Mouse (Mus musculus): ENCODE data around the gene Aak1. TPM values are rescaled to one million over a fixed set of nuclear protein-coding genes. Genes with fewer than 3 reads are reported as not detected.

The Aak1 gene
- total and polyA plus RNA-seq, 3 experiments: 2.8 to 21.0 (median 7.1) TPM

GRCm38 (mm10) chr6:87002521-87003055 is 153.3 kb downstream of the Aak1 start (continued):
- TF ChIP-seq SMC3 (IDR thresholded peaks at IDR 0.05; ENCODE audit: low read depth, low read length) (peak; percentile 70), RCOR1 (conservative IDR thresholded peaks at IDR 0.05; ENCODE audit: low read depth, low read length) (peak; percentile 91), JUN (IDR thresholded peaks at IDR 0.05; ENCODE audit: insufficient read depth, low read depth, low read length) (peak; percentile 100), MYC (IDR thresholded peaks at IDR 0.05; ENCODE audit: low read depth, low read length) (peak; percentile 96), RAD21 (IDR thresholded peaks at IDR 0.05; ENCODE audit: low read depth, low read length) (peak; percentile 66), CTCF (conservative IDR thresholded peaks at IDR 0.05 in 1 of 2, IDR thresholded peaks at IDR 0.05 in 1 of 2; ENCODE audit: low read depth in 2 of 2, low read length in 2 of 2) (peak; percentile 88 to 91), ZC3H11A (IDR thresholded peaks at IDR 0.05; ENCODE audit: low read depth, low read length) (no peak)

DNA sequence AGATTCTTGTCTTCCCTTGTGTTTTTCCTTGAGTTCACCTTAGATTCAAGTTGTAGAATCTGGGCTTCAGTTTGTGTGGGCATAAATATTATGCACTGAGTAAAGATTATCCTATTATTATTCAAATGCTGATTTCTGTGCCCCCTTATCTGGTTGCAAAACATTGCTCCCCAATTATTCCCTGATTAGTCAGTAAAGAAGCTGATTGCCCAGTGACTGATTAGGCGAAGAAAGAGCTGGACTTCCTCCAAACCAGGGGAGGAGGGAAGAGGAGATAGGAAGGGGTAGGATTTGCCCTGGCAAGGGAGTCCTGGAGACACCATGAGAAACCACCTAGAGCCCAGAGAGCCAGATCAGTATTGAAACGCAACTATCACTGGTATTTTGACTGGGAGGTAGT is 154.8 kb downstream of the Aak1 start:
- no peak for DNase-seq (ENCODE audit: extremely low read depth)
- H3K27ac ChIP-seq (ENCODE audit: insufficient read depth, low read depth): no peak overlapping the region
- in situ Hi-C loops (cut with MboI; ENCODE audit: low pct_ligation_motif_present, low pct_unique_long_range_greater_than_20kb, low sequenced_read_pairs): loop anchor here (10.0 kb wide), 1 partner anchor 189 kb away; no protein-coding TSS in a partner anchor
- TF ChIP-seq SIN3A (IDR thresholded peaks at IDR 0.05; ENCODE audit: low read length): no peak
- no peak for TF ChIP-seq HCFC1 (IDR thresholded peaks at IDR 0.05; ENCODE audit: low read depth, low read length)
- TF ChIP-seq UBTF (IDR thresholded peaks at IDR 0.05; ENCODE audit: low read depth, low read length): no peak
- TF ChIP-seq CHD1 (IDR thresholded peaks at IDR 0.05; ENCODE audit: low read depth, low read length): no peak
- TF ChIP-seq KAT2A (IDR thresholded peaks at IDR 0.05; ENCODE audit: insufficient replicate concordance, low read length): no peak
- TF ChIP-seq ZKSCAN1 (IDR thresholded peaks at IDR 0.05; ENCODE audit: borderline replicate concordance, low read depth, low read length): no peak
- TF ChIP-seq RCOR1 (conservative IDR thresholded peaks at IDR 0.05; ENCODE audit: low read depth, low read length): no peak
- no peak for TF ChIP-seq MAFK (IDR thresholded peaks at IDR 0.05; ENCODE audit: insufficient replicate concordance, low read length)
- no peak for TF ChIP-seq CHD2 (IDR thresholded peaks at IDR 0.05; ENCODE audit: low read length)
- no peak for TF ChIP-seq NRF1 (IDR thresholded peaks at IDR 0.05; ENCODE audit: low read depth, low read length)
- no peak for TF ChIP-seq JUN (IDR thresholded peaks at IDR 0.05; ENCODE audit: insufficient read depth, low read depth, low read length)
- TF ChIP-seq ETS1 (conservative IDR thresholded peaks at IDR 0.05; ENCODE audit: low read depth, low read length): no peak
- TF ChIP-seq ZC3H11A (IDR thresholded peaks at IDR 0.05; ENCODE audit: low read depth, low read length): no peak
- no peaks in the 10 kb centered on the region for H3K79me2 ChIP-seq (replicated peaks; ENCODE audit: control insufficient read depth, extremely low read depth, insufficient read depth, poor library complexity, severe bottlenecking)
- no peak overlapping the region for H3K4me3 ChIP-seq (replicated peaks in 1 of 3; ENCODE audit: low read depth in 2 of 3, low read length in 2 of 3, poor library complexity in 1 of 3)
- no peak overlapping the region for H3K9ac ChIP-seq (ENCODE audit: insufficient read depth, low read depth)
- H3K27me3 ChIP-seq (replicated peaks): no peaks in the 10 kb centered on the region
- H3K36me3 ChIP-seq (replicated peaks in 1 of 2; ENCODE audit: control insufficient read depth in 1 of 2, insufficient read depth in 1 of 2, low read length in 1 of 2): peaks cover 0 to 6% of the 10 kb centered on the region in 2 experiments
- no peaks in the 10 kb centered on the region for H3K9me3 ChIP-seq (replicated peaks; ENCODE audit: low read length)
- dilution Hi-C loops (cut with MboI; ENCODE audit: extremely low pct_ligation_motif_present, extremely low pct_unique_long_range_greater_than_20kb, low sequenced_read_pairs): no loop called here
- peaks cover 10 to 34% of the 10 kb centered on the region in 2 experiments for H3K4me1 ChIP-seq (ENCODE audit: control insufficient read depth in 1 of 2, insufficient read depth in 2 of 2)
- no peak overlapping the region for H3K4me2 ChIP-seq (ENCODE audit: insufficient read depth, low read depth, poor library complexity, severe bottlenecking)

DNA sequence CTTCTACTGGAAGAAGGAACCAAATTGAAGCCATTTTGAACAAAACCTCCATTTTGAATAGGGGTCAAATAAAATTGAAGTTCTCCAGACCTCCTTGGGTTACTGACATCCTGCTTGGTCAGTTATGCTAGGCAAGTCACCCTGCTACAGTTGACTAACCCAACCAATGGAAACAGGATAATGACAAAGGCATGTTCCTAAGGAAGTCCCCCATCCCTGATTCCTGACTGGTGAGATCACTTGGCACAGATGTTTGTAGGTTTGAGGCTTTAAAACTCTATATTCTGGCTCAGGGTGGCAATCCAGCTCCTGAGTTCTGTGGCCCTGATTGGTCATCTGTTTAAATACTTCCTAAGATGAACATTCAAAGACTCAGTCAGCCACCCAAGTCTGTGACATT is 156.3 kb downstream of the Aak1 start:
- Histone ChIP-seq H3K4me2 (ENCODE audit: insufficient read depth, low read depth, poor library complexity, severe bottlenecking) (no peak overlapping the region), H3K4me1 (ENCODE audit: control insufficient read depth in 1 of 2, insufficient read depth in 2 of 2) (peaks cover 12 to 39% of the 10 kb centered on the region in 2 experiments), H3K27ac (ENCODE audit: insufficient read depth, low read depth) (no peak overlapping the region), H3K4me3 (replicated peaks in 1 of 3; ENCODE audit: low read depth in 2 of 3, low read length in 2 of 3, poor library complexity in 1 of 3) (no peak overlapping the region), H3K79me2 (replicated peaks; ENCODE audit: control insufficient read depth, extremely low read depth, insufficient read depth, poor library complexity, severe bottlenecking) (peaks cover under 1% of the 10 kb centered on the region; the same call in 1 of the 2 replicates), H3K36me3 (replicated peaks in 1 of 2; ENCODE audit: control insufficient read depth in 1 of 2, insufficient read depth in 1 of 2, low read length in 1 of 2) (peaks cover 0 to 3% of the 10 kb centered on the region in 2 experiments), H3K9me3 (replicated peaks; ENCODE audit: low read length) (no peaks in the 10 kb centered on the region), H3K9ac (ENCODE audit: insufficient read depth, low read depth) (no peak overlapping the region), H3K27me3 (replicated peaks) (no peaks in the 10 kb centered on the region)
- TF ChIP-seq PAX5 (IDR thresholded peaks at IDR 0.05; ENCODE audit: low read length) (no peak), ELF1 (IDR thresholded peaks at IDR 0.05; ENCODE audit: low read depth, low read length) (no peak), UBTF (IDR thresholded peaks at IDR 0.05; ENCODE audit: low read depth, low read length) (no peak), EP300 (IDR thresholded peaks at IDR 0.05; ENCODE audit: low read length) (no peak), NELFE (IDR thresholded peaks at IDR 0.05; ENCODE audit: low read depth, low read length) (no peak), SIN3A (IDR thresholded peaks at IDR 0.05; ENCODE audit: low read length) (no peak), ETS1 (conservative IDR thresholded peaks at IDR 0.05; ENCODE audit: low read depth, low read length) (no peak), RCOR1 (conservative IDR thresholded peaks at IDR 0.05; ENCODE audit: low read depth, low read length) (no peak), CTCF (conservative IDR thresholded peaks at IDR 0.05 in 1 of 2, IDR thresholded peaks at IDR 0.05 in 1 of 2; ENCODE audit: low read depth in 2 of 2, low read length in 2 of 2) (no peak), MEF2A (IDR thresholded peaks at IDR 0.05; ENCODE audit: borderline replicate concordance, low read depth, low read length) (no peak), JUND (conservative IDR thresholded peaks at IDR 0.05; ENCODE audit: low read depth, low read length) (no peak), MAZ (IDR thresholded peaks at IDR 0.05; ENCODE audit: low read depth, low read length) (no peak), RAD21 (IDR thresholded peaks at IDR 0.05; ENCODE audit: low read depth, low read length) (no peak), TBP (conservative IDR thresholded peaks at IDR 0.05; ENCODE audit: low read depth, low read length) (no peak), NRF1 (IDR thresholded peaks at IDR 0.05; ENCODE audit: low read depth, low read length) (no peak), MXI1 (IDR thresholded peaks at IDR 0.05; ENCODE audit: low read depth, low read length) (no peak), JUN (IDR thresholded peaks at IDR 0.05; ENCODE audit: insufficient read depth, low read depth, low read length) (no peak)
- dilution Hi-C loops (cut with MboI; ENCODE audit: extremely low pct_ligation_motif_present, extremely low pct_unique_long_range_greater_than_20kb, low sequenced_read_pairs) (no loop called here), in situ Hi-C loops (cut with MboI; ENCODE audit: low pct_ligation_motif_present, low pct_unique_long_range_greater_than_20kb, low sequenced_read_pairs) (loop anchor here (10.0 kb wide), 1 partner anchor 191 kb away; no protein-coding TSS in a partner anchor)
- no peak for DNase-seq (ENCODE audit: extremely low read depth)
